Mouse (Mus musculus) small intestine, adult 2 months (tissue): Measurements from ENCODE around the gene Cdc123.

Source experiments
- CTCF ChIP-seq: fragments of 200-500 bp; IDR thresholded peaks from 2 replicates; pipeline ENCODE4 v1.5.1; 2012; ENCODE audit warnings: low read depth, mild to moderate bottlenecking, control low read depth, inconsistent platforms, low read length, moderate library complexity, mixed read lengths; ENCODE audit not compliant: insufficient replicate concordance, insufficient read length; ENCODE audit errors: extremely low read depth
- POLR2A ChIP-seq: fragments of 200-500 bp; IDR thresholded peaks from 2 replicates; pipeline ENCODE4 v1.6.1; 2012; ENCODE audit warnings: low read depth, mild to moderate bottlenecking, control low read depth, inconsistent platforms, low read length, moderate library complexity

- no peak for TF ChIP-seq CTCF
- no peak for TF ChIP-seq POLR2A
Observed at GRCm38 (mm10) chr2:5810036-5810718, 34.8 kb downstream of the Cdc123 start.
